Mouse (Mus musculus): ENCODE measurements around the gene Ubl5. TPM values are rescaled to one million over a fixed set of nuclear protein-coding genes. Genes with fewer than 3 reads are reported as not detected.
"Not testable (repeated sequence)": the region's sequence is repeated elsewhere in the genome, so short reads cannot be mapped to it uniquely, and the experiment has no call there.

Ubl5 gene
- 541 and 558 TPM in 2 replicates for polyA plus RNA-seq (2015; fragmentation: Nextera tagmentation; extraction: Ambion mirVana)

DNA sequence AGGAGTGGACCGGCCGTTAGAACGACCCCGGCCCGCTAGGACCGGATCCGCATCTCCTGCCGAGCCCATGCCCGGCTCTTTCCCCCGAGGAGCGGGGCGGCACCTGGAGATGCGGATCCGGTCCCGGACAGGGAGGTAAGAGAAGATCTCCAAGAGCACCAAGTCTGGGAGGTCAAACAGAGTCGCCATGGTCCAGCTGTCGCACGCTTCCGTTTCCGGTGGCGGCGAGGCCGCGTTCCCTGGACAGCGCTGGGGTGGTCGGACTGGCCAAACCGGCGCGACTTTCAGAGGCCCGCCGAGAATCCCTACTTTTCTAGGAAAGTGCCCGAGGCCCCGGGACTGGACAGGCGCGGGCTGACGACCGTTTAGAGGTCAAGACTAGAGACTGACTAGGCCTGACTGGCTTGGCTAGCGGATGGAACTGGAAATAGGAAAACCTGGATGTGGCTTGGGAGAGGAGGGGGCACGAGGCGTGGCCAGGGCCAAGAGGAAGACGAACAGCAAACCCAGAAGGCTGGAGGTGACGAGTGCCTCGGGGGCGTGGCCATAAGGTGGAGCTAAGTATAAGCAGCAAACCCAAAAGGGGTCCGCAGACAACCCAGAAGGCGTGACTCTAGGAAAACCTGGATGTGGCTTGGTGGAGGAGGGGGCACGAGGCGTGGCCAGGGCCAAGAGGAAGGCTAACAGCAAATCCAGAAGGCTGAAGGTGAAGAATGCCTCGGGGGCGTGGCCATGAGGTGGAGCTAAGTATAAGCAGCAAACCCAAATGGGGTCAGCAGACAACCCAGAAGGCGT is at the start of gene Ubl5:
Gene Ubl5, plus strand, starts transcription at position 778 of the 795 bp plus-strand sequence.
- Histone ChIP-seq H3K9ac (replicated peaks) (peak within 1 kb of the TSS; percentile 85), H3K4me1 (replicated peaks) (peaks cover 47% of the 10 kb centered on the region), H3K27ac (peak within 1 kb of the TSS; percentile 94), H3K36me3 (peaks cover 32% of the 10 kb centered on the region), H3K4me2 (replicated peaks) (peak within 1 kb of the TSS; percentile 96), H3K9me3 (no peaks in the 10 kb centered on the region), H3K27me3 (no peaks in the 10 kb centered on the region), H3K4me3 (replicated peaks) (peak within 1 kb of the TSS; percentile 82)
- ATAC-seq, result peak; percentile 91
- 1% methylated on average over 47 of the region's 51 CpGs for WGBS

DNA sequence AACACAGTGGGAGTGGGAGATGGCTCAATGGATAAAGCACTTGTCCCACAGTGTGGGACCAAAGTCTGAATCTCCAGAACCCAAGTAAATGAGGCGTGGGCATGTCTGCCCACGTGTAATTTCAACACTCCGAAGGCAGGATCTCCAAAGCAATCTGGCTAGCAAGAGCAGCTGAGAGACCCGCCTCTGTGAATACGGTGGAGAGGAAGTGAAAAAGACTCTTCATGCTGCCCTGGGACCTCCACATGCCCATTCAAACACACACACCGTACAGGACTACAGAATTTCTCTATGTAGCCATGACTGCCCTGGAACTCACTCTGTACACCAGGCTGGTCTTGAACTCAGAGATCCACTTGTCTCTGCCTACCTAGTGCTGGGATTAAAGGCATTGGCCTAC is 41.4 kb upstream of the Ubl5 start:
- ATAC-seq, result no peak
- Histone ChIP-seq H3K27me3 (no peaks in the 10 kb centered on the region), H3K36me3 (peaks cover 30% of the 10 kb centered on the region), H3K27ac (no peak overlapping the region), H3K4me2 (replicated peaks) (no peak overlapping the region), H3K4me1 (replicated peaks) (peaks cover 2% of the 10 kb centered on the region), H3K4me3 (replicated peaks) (no peak overlapping the region), H3K9me3 (no peaks in the 10 kb centered on the region), H3K9ac (replicated peaks) (no peak overlapping the region)
- 83% methylated on average over 6 of the region's 6 CpGs for WGBS

DNA sequence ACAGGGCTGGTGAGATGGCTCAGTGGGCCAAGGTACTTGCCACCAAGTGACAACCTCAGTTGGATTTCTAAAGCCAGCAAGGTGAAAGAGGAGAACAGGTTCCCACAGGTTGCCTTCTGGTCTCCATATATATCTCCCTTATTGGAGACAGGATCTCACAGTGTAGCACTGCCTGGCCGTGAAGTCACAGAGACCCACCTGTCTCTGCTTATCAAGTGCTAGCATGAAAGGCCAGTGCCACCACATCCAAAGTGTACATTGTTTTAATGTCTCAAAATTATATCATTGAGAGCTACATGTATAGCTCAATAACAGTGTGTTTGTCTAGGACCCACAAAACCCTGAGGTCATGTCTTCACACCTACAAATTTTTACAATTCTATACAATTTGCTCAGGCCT is 36.4 kb upstream of the Ubl5 start:
- ATAC-seq, result no peak
- H3K9ac ChIP-seq (replicated peaks), result peak overlapping the region; percentile 73
- no peaks in the 10 kb centered on the region for H3K27me3 ChIP-seq
- WGBS, result 100% methylated on average over 1 of the region's 1 CpGs
- H3K4me1 ChIP-seq (replicated peaks), result peaks cover 13% of the 10 kb centered on the region
- H3K9me3 ChIP-seq, result 0 out of 2 replicates have a peak, but pooled peaks cover 3% of the 10 kb centered on the region
- peak overlapping the region; percentile 69 for H3K4me2 ChIP-seq (replicated peaks)
- peak overlapping the region; percentile 52; the same call in 1 of the 2 replicates for H3K4me3 ChIP-seq (replicated peaks)
- H3K36me3 ChIP-seq, result peaks cover 23% of the 10 kb centered on the region
- H3K27ac ChIP-seq, result peak overlapping the region; percentile 97

DNA sequence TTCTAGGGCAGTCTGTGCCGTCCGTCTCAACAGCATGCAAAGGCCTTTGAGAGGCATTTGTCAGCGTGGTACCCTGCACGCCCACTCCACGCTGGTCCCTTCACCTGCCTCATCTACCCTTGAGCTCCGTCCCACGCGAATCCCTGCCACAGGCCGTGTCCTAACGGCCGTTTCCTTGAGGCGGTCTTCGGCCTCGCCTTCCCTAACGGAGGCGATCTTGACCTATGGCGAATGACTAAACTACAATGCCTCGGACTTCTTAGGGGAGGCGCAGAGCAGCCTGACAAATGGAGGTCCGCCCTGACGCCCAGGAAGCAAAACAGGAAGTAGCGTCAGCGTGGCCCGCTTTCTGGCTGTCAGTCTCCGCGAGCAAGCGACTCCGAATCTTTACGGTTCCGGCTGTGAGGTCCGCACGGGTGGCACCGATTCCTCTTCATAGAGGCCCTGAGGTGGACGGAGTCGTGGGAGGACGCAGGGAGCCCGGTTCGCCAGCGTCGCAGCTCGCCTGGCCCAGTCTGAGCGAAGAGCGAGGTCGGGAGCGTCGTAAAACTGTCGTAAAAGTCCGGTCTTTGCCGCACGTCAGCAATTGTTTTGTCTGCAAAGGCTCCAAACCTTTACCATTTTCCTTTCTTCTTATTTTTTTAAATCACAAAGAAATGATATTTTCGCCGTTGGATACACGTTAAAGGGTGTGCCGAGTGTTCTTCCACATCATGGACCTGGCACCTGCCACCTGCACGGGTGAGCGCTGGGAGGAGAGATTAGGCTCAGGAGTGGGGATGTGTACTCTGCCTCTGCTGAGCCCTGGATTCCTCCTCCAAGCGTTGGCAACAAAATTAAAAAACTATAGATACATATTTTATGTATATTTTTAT is 35.3 kb upstream of the Ubl5 start:
- peak overlapping the region; percentile 69 for H3K4me2 ChIP-seq (replicated peaks)
- under 1% methylated on average over 57 of the region's 57 CpGs for WGBS
- peak overlapping the region; percentile 97 for H3K27ac ChIP-seq
- H3K27me3 ChIP-seq, result no peaks in the 10 kb centered on the region
- peaks cover 13% of the 10 kb centered on the region for H3K4me1 ChIP-seq (replicated peaks)
- H3K9ac ChIP-seq (replicated peaks), result peak overlapping the region; percentile 73
- H3K9me3 ChIP-seq, result 0 out of 2 replicates have a peak, but pooled peaks cover 3% of the 10 kb centered on the region
- peak; percentile 92 for ATAC-seq
- H3K4me3 ChIP-seq (replicated peaks), result peak overlapping the region; percentile 52
- H3K36me3 ChIP-seq, result peaks cover 18% of the 10 kb centered on the region

DNA sequence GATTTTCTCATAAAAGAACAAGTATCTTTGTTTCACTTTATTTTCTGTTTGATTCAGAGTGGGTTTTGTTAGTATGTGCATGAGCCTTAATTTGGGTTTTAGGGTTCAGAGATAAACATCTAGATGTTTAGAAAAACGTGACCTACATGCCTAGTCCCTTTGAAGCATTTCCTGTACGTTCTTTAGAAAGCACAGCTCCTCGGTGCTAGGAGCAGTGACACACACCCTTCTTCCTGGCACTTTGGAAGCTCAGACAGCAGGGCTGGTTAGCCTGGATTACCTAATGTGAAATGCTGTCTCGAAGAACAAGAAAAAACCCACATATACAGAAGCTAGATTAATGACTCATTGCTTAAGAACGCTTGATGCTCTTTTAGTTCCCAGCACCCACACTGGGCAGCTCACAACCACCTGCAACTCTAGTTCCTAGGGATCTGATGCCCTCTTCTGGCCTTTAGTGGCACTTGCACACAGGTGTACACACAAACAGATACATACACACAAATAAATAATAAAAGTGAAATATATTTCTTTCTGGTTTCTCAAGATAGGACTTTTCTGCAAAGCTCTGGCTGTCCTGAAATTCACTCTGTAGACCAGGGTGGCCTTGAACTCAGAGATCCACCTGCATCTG is 32.7 kb upstream of the Ubl5 start:
- H3K27ac ChIP-seq, result no peak overlapping the region
- ATAC-seq, result no peak
- WGBS, result 88% methylated on average over 5 of the region's 5 CpGs
- 0 out of 2 replicates have a peak, but pooled peaks cover 3% of the 10 kb centered on the region for H3K9me3 ChIP-seq
- no peak overlapping the region for H3K9ac ChIP-seq (replicated peaks)
- no peak overlapping the region for H3K4me2 ChIP-seq (replicated peaks)
- peaks cover 13% of the 10 kb centered on the region for H3K4me1 ChIP-seq (replicated peaks)
- no peaks in the 10 kb centered on the region for H3K27me3 ChIP-seq
- no peak overlapping the region for H3K4me3 ChIP-seq (replicated peaks)
- H3K36me3 ChIP-seq, result peaks cover 11% of the 10 kb centered on the region

DNA sequence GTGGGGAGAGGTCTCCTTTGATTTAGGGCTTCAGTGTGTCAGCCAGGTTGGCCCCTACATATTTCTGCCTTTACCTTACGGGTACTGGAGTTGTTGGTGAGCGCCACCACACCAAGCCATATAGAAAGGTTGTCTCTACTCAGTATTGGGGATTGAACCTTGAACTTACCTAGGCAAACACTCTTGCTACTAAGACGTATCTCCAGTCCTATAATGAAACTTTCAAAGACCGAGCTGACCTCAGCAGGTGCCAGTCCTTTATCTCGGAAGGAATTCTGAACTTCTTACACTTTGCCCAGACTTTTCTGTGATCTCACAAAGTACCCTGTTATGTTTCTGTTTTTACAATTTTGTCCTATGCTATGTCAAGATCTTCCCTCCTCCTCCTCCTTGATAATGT is 30.7 kb upstream of the Ubl5 start:
- H3K9ac ChIP-seq (replicated peaks), result no peak overlapping the region
- WGBS, result 83% methylated on average over 5 of the region's 5 CpGs
- 0 out of 2 replicates have a peak, but pooled peaks cover 3% of the 10 kb centered on the region for H3K9me3 ChIP-seq
- peaks cover 3% of the 10 kb centered on the region; the same call in 1 of the 2 replicates for H3K4me1 ChIP-seq (replicated peaks)
- H3K4me2 ChIP-seq (replicated peaks), result no peak overlapping the region
- no peaks in the 10 kb centered on the region for H3K27me3 ChIP-seq
- ATAC-seq, result no peak
- H3K36me3 ChIP-seq, result peaks cover 11% of the 10 kb centered on the region
- H3K4me3 ChIP-seq (replicated peaks), result no peak overlapping the region
- no peak overlapping the region for H3K27ac ChIP-seq

DNA sequence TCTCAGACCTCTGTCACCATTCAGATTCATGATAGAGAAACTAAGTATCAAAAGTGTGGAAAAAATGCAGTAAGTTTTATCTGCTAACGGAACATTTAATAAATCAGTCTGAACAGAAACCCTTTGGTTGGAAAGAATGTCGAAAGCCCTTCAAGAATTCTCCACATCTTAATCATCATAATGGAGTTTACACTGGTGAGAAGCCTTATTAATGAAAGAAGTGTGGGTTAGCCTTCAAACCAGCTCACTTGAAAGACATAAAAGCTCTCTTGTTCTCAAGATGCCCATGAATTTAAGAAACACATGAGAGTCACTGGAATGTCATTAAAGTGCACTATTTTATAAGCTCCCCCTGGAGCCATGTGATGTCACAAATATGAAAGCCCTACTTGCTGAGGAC is 26.0 kb upstream of the Ubl5 start:
- no peaks in the 10 kb centered on the region for H3K36me3 ChIP-seq

DNA sequence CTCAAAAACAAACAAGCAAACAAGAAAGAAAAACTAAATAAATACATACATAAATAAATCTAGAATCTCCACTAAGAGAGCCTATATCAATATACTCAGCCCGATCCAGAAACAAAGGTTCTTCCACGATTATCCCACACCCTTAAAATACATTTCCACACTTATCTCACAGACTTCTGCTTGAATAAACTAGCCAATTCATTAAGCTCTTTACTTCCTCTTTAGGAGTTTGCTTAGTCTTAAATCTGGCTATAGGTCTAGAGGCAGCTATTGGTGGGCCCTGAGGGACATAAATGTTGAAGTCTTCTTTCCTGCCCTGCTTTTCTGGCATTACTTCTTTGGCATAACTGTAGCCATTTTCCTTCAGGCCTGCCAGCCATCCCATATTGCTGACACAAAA is 11.3 kb upstream of the Ubl5 start:
- H3K27me3 ChIP-seq, result no peaks in the 10 kb centered on the region
- H3K4me3 ChIP-seq (replicated peaks), result no peak overlapping the region
- ATAC-seq, result no peak
- H3K4me2 ChIP-seq (replicated peaks), result no peak overlapping the region
- no peak overlapping the region for H3K9ac ChIP-seq (replicated peaks)
- 0 out of 2 replicates have a peak, but pooled peaks cover 3% of the 10 kb centered on the region for H3K36me3 ChIP-seq
- 97% methylated on average over 2 of the region's 2 CpGs for WGBS
- H3K27ac ChIP-seq, result no peak overlapping the region
- no peaks in the 10 kb centered on the region for H3K9me3 ChIP-seq
- no peaks in the 10 kb centered on the region for H3K4me1 ChIP-seq (replicated peaks)

More for the DNA sequence above, 26.0 kb upstream of the Ubl5 start:
- Histone ChIP-seq H3K27ac (no peak overlapping the region), H3K4me3 (replicated peaks) (no peak overlapping the region), H3K27me3 (no peaks in the 10 kb centered on the region), H3K9ac (replicated peaks) (no peak overlapping the region), H3K4me1 (replicated peaks) (no peaks in the 10 kb centered on the region), H3K4me2 (replicated peaks) (no peak overlapping the region), H3K9me3 (no peaks in the 10 kb centered on the region)
- WGBS, result 91% methylated on average over 2 of the region's 2 CpGs
- ATAC-seq, result no peak

DNA sequence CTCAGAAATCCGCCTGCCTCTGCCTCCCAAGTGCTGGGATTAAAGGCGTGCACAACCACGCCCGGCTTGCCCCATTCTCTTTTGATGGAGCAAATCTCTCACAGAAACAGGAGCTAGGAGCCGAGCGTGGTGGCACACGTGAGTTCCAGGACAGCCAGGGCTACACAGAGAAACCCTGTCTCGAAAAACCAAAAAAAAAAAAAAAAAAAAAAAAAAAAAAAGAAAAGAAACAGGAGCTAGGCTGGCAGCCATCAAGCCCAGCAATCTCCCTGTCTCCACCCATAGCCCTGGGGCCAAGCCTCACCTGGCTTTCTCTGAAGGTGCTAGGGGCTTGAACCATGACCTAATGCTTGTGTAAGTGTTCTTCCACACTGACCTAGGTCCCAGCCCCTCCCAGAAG is 7.0 kb upstream of the Ubl5 start:
- H3K4me1 ChIP-seq (replicated peaks); H3K9ac ChIP-seq (replicated peaks); H3K27me3 ChIP-seq; ATAC-seq; H3K9me3 ChIP-seq; H3K4me2 ChIP-seq (replicated peaks); H3K27ac ChIP-seq; H3K4me3 ChIP-seq (replicated peaks): not testable (repeated sequence)
- peaks cover 32% of the 10 kb centered on the region for H3K36me3 ChIP-seq
- WGBS, result 95% methylated on average over 8 of the region's 8 CpGs

DNA sequence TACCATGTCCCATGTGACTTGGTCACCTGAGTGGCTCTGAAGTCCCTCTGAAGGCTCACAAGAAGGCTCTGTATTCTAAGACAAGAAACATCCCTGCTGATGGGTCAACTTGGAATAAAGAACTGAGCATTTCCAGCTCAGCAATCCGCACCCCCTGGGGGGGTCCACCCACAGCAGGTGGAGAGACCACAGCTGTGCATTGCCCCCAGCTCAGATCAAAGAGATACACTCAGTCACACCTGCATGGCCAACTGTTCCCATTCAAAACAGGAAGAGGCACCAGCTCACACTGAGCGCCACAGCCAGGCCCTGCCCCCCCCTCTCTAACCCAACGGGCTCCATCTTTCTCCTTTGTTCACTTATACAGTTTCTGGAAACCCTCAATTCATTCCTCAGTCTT is 6.4 kb upstream of the Ubl5 start:
- H3K4me2 ChIP-seq (replicated peaks), result no peak overlapping the region
- peaks cover 14% of the 10 kb centered on the region for H3K4me1 ChIP-seq (replicated peaks)
- ATAC-seq, result no peak; the same call in 1 of the 2 replicates
- H3K9me3 ChIP-seq, result no peaks in the 10 kb centered on the region
- no peak overlapping the region for H3K4me3 ChIP-seq (replicated peaks)
- 80% methylated on average over 3 of the region's 3 CpGs for WGBS
- no peak overlapping the region for H3K27ac ChIP-seq
- no peaks in the 10 kb centered on the region for H3K27me3 ChIP-seq
- no peak overlapping the region for H3K9ac ChIP-seq (replicated peaks)
- H3K36me3 ChIP-seq, result peaks cover 32% of the 10 kb centered on the region

DNA sequence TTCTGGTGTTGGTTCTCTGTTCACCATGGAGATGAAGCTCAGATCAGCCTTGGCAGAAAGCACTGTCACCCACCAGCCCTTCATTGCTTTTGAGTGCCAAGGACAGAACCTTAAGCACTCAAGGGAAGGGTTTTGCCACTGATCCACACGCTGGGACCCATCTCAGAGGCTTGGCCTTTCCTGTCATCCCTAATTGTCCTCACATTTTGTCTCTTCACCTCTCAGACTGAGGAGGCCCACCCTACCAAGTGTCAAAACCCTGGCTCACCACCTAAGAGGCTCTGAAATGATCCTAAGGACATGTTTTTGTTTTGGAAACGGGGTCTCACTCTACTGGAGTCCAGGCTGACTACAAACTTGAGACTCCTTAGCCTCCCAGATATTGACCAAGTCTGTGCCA is 5.9 kb upstream of the Ubl5 start:
- Histone ChIP-seq H3K4me2 (replicated peaks) (no peak overlapping the region), H3K27ac (no peak overlapping the region), H3K9me3 (no peaks in the 10 kb centered on the region), H3K9ac (replicated peaks) (no peak overlapping the region), H3K4me1 (replicated peaks) (peaks cover 19% of the 10 kb centered on the region), H3K36me3 (peaks cover 32% of the 10 kb centered on the region), H3K4me3 (replicated peaks) (no peak overlapping the region), H3K27me3 (no peaks in the 10 kb centered on the region)
- no peak for ATAC-seq
- WGBS, result 75% methylated on average over 2 of the region's 2 CpGs
